Mouse (Mus musculus) cerebellum, adult 18-20 months (tissue): ENCODE data around the gene Naa35.

ENCODE experiments used
- DNase-seq, 2 experiments: peaks; one replicate each; pipeline ENCODE4 v3.0.0; 2021

Naa35 gene

DNA sequence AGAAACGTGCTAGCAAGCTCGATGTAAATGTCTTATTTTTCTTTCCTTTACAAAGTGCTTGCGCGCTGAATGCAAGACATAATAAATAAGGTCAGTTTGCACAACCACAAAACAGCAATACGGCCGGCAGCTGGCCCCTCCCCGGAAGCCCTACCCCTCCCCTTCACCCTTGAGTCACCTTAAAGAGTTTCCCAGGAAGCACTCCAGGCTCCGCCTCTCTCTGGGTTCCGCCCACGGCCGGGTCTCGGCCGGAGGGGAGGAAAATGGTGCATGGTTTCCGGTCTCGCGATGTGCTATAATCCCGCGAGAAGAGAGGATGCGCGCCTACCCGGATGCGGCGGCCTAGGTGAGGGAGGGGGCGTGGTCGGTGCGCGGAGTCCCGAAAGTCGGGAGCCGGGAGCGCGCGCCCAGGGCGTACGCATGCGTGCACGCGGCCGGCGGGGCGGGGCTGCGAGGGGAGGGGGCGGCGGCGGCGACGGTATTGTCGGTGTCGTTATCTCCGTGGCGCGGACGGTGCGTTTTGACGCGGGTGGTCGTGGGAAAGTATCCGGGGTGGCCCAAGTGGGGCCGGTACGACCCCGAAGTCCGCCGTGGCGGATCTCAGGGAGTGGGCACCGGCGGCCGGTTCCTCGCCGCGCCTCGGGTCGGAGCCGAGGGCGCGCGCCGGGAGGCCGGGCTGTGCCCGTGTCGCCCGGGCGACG lies at the start of gene Naa35, which contains the start of gene Agtpbp1:
Naa35 (plus strand) TSS at position 313 of the 701 bp plus-strand sequence.
Agtpbp1 (minus strand) TSS at position 281 of the 701 bp plus-strand sequence.
- DNase-seq: peak; percentile 99 to 100

DNA sequence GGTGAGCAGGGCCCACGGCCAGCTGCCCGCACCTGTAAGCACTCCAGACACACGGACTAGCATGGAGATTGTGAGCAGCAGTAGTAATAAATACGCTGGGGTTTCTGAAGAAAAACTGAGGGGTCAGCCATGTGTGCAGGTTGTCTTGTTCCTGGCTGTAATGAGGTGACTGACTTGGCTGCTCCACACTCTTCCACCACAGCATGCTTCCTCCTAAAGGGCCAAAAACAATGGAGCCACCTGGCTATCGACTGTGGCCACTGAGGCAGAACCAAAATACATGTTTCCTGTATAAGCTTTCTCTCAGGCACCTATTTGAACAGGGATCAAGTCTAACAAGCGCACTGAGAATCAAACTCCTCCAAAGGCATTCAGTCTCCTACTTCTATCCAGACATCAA lies 49.3 kb upstream of the Naa35 start:
- peak; percentile 58 to 68 for DNase-seq

DNA sequence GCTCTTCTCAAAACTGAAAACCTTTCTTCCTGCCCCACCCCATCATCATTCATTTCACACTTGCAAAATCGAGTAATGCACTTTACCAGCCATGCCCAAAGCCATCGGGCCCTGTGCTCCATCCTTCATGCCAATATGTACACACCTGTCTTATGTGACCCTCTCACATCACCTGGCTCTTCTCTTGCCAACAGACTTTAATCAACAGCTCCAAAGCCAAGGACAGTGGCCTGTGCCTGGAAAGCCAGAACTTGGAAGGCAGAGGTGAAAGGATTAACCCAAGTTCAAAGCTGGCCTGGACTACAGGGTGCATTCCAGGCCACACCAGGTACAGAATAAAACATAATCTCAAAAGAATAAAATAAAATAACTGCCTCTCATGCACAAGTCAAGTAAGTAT lies 48.4 kb upstream of the Naa35 start:
- no peak for DNase-seq

GRCm38 (mm10) chr13:59538661-59539060 lies 46.4 kb upstream of the Naa35 start:
- no peak for DNase-seq

- no peak for DNase-seq
These were observed 45.0 kb upstream of the Naa35 start for GRCm38 (mm10) chr13:59540030-59540429.

- no peak for DNase-seq
These were observed 42.6 kb upstream of the Naa35 start for GRCm38 (mm10) chr13:59542411-59542810.

- DNase-seq: no peak
These were observed 38.0 kb upstream of the Naa35 start for GRCm38 (mm10) chr13:59547091-59547490.

DNA sequence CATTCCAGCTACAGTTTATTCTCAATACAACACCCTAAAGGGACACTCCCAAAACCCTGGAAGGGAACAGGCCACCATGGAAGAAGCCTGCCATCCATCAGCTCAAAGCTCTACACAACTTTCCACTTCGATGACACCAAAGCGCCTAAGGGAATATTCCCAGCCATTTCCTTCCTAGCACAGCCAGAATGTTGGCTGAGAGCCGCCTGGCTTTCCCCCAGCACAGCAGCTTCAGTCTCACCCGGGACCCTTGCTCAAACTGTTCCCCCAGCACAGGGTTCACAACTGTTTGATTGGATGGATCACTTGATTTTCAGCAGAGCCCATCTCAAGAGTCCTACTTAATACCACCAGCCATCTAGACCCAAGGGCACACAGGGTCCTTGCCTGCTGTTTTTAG lies 37.3 kb upstream of the Naa35 start:
- DNase-seq: no peak

GRCm38 (mm10) chr13:59549318-59549798 lies 35.7 kb upstream of the Naa35 start:
- DNase-seq: no peak

GRCm38 (mm10) chr13:59552286-59552685 lies 32.8 kb upstream of the Naa35 start:
- DNase-seq: peak in 1 of 2 experiments; percentile 35

- peak; percentile 78 to 80 for DNase-seq
These were observed 32.3 kb upstream of the Naa35 start for GRCm38 (mm10) chr13:59552751-59553150.

DNA sequence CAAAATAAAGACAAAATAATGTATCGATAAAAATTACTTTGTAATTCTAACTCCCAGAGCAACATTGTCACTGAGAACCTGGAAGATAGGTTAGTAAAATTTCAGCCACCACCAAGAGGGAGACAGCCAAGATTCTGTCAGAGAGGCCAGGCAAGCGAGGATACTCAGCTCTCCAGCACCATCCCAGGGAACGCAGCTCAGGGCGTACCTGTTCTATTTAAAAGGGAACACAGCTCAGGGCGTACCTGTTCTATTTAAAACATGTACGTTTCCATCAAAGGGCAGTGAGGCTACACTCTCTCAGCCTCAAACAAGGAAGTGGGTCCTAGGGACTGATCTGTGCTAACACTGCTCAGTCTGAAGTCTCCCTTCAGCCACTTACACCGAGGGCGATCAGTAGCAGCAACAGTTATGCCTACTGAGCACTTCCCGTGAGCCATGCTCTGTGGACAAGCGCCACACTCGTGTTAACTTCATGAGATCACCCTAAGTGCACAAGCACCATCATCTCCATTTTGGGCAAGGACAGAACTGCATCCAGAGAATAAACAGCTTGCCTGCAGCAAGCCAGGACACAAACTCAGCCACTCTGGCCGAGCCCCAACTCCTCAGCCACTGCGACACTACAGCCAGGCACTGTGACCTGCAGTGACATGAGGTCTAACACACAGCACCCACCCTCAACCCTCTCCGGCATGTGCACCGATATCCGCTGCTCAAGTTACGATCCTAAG lies 30.1 kb upstream of the Naa35 start:
- peak; percentile 72 to 75 for DNase-seq

DNA sequence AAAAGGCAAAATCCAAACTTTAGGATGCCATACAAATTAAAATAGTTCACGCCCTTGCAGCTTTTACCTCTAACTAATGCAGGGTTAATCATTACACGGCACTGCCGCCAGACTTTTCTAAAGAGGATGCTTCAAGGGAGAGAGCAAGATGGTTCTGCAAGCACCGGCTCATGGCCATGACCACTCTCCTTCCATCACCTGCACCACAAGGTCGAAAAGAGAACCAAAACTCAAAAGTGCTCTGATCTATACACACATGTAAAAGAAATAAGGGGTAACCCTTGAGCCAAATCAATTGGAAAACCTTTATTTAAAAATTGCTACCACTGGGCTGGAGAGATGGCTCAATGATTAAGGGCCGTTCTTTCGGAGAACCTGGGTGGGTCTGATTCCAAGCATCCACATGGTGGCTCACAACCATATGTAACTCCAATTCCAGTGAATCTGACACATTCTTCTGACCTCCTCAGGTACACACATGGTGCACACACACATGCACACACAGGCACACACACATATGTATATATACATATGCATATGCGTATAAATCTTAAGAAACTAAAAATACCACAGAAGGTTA lies 29.4 kb upstream of the Naa35 start:
- DNase-seq: peak; percentile 26 to 38

- DNase-seq: peak; percentile 67 to 74
These were observed 28.4 kb upstream of the Naa35 start for GRCm38 (mm10) chr13:59556670-59557069.

DNA sequence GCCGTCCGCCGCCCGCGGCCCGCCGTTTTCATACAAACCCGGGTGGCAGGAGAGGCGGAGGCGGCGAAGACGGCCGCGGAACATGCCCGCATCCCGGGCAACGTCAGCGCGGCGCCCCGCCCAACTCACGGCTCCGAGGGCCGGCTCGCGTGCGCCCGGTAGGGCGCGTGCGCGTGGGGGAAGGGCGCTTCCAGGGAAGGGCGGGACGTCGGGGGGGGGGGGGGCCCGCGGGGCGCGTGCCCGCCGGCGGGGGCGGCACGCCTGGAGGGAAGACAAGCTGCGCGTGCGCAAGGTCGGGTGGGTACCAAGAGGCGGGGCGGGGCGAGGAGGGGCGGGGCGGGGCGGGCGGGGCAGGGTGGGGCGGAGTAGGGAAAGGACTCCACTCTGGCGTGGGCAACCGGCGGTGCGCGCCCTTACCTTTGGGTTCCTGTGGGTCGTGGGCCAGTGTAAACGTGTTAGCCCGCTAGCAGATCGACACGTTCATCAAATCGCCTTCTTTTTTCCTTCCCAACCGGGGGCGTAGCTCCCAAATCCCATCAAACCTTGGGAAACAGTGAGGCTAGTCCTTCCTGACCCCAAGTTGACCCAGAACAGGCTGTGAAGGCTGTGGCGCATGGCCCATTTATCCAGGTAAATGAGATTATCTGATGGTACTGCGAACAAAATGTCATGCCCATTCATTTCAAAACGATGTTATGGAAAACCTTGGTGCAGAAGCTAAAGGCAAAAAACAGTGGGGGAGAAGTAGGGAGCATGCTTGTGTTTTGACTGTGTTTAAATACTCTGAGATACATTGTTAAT lies 27.7 kb upstream of the Naa35 start:
- peak; percentile 91 to 97 for DNase-seq

DNA sequence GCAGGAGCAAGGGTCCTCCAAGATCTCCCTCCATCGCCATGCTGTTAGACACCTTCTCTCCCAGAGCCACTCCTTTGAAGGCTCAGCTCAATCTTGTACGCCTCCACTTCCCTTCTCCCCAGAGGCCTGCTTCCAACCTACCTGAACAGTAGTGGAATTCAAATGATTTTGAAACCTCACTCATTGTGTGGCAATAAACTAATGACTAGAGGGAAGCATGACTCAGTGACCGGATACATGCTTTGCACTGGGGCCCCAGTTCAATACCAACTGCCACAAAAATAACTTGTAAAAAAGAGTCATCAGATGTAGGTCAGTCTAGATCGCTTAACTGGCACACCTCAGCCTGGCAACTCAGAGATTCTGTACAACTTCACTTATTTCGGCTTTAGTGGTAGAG lies 26.3 kb upstream of the Naa35 start:
- DNase-seq: no peak

- DNase-seq: no peak
These were observed 22.6 kb upstream of the Naa35 start for GRCm38 (mm10) chr13:59562471-59562870.

DNA sequence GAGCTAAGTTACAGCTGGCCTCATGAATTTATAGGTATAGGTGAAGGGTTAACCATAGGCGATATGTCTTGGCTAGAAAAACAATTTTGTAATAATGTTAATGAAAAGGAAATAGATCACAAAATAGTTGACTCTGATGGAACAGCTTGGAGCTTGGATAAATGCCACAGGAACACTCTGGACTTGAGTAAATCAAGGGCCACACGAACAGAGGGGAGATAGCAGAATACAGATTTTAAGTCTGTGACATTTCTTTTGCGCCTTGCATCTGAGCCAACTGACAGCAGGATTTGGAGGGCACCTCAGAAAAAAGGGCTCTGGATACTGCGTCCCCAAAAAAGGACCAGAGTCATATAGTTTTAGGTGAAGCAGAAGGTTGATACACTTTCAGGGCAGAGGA lies 20.6 kb upstream of the Naa35 start:
- no peak for DNase-seq

- DNase-seq: no peak
These were observed 20.1 kb upstream of the Naa35 start for GRCm38 (mm10) chr13:59564923-59565322.

GRCm38 (mm10) chr13:59565945-59566520 lies 19.0 kb upstream of the Naa35 start:
- no peak for DNase-seq

DNA sequence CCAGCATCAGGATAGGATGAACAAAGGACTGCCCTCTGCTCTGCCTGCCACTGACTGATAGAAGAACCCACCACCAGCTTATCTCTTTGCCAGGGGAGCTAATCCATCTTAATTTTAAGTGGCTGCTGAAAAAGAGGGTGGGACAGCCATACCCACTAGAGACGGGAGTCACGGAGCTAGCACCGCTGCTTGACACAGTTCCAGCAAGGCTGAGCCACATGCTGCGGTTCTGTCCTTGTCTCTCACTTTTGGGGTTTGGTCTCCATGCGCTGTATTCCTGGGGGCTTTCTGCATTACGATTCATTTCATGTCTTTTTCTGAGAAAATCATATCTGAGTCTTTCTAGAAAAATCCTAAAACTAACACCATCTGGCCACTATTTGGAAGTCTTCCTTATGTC lies 14.0 kb upstream of the Naa35 start:
- DNase-seq: no peak

- peak; percentile 47 to 57 for DNase-seq
These were observed 12.5 kb upstream of the Naa35 start for GRCm38 (mm10) chr13:59572549-59572948.

DNA sequence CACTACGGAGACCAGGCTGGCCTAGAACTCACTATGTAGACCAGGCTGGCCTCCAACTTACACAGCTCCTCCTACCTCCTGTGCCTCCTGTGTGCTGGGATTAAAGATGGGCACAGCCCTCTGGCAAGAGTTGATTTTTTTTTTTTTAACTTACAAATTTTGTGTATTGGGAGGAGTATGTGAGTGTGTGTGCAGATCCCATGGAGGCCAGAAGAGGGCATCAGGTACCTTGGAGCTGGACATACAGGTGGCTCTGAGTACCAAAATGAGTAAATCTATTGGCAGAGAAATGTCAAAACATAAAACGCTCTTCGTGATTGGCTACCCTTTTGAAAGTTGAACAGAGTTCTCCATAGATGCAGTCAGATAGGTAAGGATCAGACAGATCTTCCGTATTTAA lies 4.1 kb upstream of the Naa35 start:
- DNase-seq: no peak
